9 mouse cellular contexts compared by ENCODE assay signal in the genomic region with DNA sequence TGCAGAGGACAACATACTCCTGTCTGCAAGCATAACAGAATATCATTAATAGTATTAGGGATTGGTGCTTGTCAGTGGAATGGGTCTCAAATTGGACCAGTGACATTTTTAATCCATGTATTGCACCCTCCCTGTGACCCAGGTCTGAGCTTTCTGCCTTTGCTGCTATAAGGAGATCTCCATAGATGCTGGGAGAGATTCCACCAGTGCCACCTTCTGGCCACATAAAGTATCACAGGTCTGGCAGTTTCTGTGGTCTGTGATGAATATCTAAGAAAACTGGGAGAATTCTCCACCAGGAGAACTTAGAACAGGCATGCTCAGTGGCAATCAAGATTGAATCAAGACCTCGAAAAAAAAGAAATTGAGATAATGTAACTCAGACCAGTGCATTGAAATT.
DNase-seq lines count a peak whose midpoint lies in the region; ATAC-seq and TF ChIP-seq lines count a peak whose summit lies in the region.
"Had no signal": no experiment of that assay in that cellular context is flagged by ENCODE, and none has a peak within 500 bp of the region (broad histone marks: within the 10 kb centered on the region; RNA-seq: fewer than 3 reads in every experiment).

No protein-coding gene starts in this region.

- TF ChIP-seq CTCF in G1E (IDR thresholded peaks at IDR 0.05; ENCODE audit: low read depth, low read length): peak; percentile 16; the same call in 1 of the 2 replicates
- peak; percentile 73 for TF ChIP-seq CTCF in stomach, postnatal 0 days (IDR thresholded peaks at IDR 0.05; ENCODE audit: low read depth)

- DNase-seq in heart, adult 18-20 months: peak; percentile 6 to 45
- DNase-seq in heart, embryonic 10.5 days (ENCODE audit: low spot score): no peak
- DNase-seq in G1E (ENCODE audit: low spot score): no peak
- peak; percentile 38 to 58 for DNase-seq in cerebellum, postnatal 4 days (ENCODE audit: low spot score in 2 of 2)
- DNase-seq in heart, postnatal 10 days: peak; percentile 37 to 62
- DNase-seq in layer of hippocampus, adult 11-12 months (ENCODE audit: low spot score): peak; percentile 67
- DNase-seq in lung, postnatal 36 days: peak; percentile 62
- DNase-seq in stomach, postnatal 0 days (ENCODE audit: low spot score): peak; percentile 41

- 44% methylated on average over 1 of the region's 1 CpGs for WGBS in heart, embryonic 10.5 days
- 42% methylated on average over 1 of the region's 1 CpGs for WGBS in stomach, postnatal 0 days

- H3K9me3 ChIP-seq in heart, embryonic 10.5 days: no peaks in the 10 kb centered on the region
- no peaks in the 10 kb centered on the region for H3K9me3 ChIP-seq in G1E (replicated peaks)
- no peaks in the 10 kb centered on the region for H3K9me3 ChIP-seq in stomach, postnatal 0 days (ENCODE audit: control insufficient read depth, low read length)
- H3K9me3 ChIP-seq: liver, embryonic 15.5 days had no signal

- no peaks in the 10 kb centered on the region for H3K27me3 ChIP-seq in heart, embryonic 10.5 days (ENCODE audit: insufficient read depth, poor library complexity, severe bottlenecking)
- H3K27me3 ChIP-seq in G1E (ENCODE audit: insufficient read depth, low read length): no peaks in the 10 kb centered on the region
- no peaks in the 10 kb centered on the region for H3K27me3 ChIP-seq in stomach, postnatal 0 days (ENCODE audit: control insufficient read depth, insufficient read depth, low read length)
- H3K27me3 ChIP-seq: liver, embryonic 15.5 days had no signal

- no peaks in the 10 kb centered on the region for H3K4me1 ChIP-seq in heart, embryonic 10.5 days
- no peaks in the 10 kb centered on the region for H3K4me1 ChIP-seq in G1E (ENCODE audit: insufficient read depth, low read depth, low read length)
- no peaks in the 10 kb centered on the region for H3K4me1 ChIP-seq in stomach, postnatal 0 days (replicated peaks; ENCODE audit: control insufficient read depth, insufficient read depth)
- H3K4me1 ChIP-seq: liver, embryonic 15.5 days had no signal

- no peak overlapping the region for H3K27ac ChIP-seq in heart, embryonic 10.5 days
- H3K27ac ChIP-seq in stomach, postnatal 0 days (replicated peaks): no peak overlapping the region
- H3K27ac ChIP-seq: liver, embryonic 15.5 days had no signal

- H3K4me2 ChIP-seq in stomach, postnatal 0 days (replicated peaks; ENCODE audit: low read depth): no peak overlapping the region
- H3K4me2 ChIP-seq: liver, embryonic 15.5 days had no signal

- ATAC-seq in G1E (ENCODE audit: extremely low read depth, insufficient number of reproducible peaks, low FRiP score, poor library complexity, severe bottlenecking): no peak
- ATAC-seq in stomach, postnatal 0 days (ENCODE audit: low FRiP score, low TSS enrichment): no peak

- intact Hi-C loops in heart, postnatal 10 days (cut with DNase I): loop anchor here (2.0 to 5.0 kb wide), 3 partner anchors 101 to 1259 kb away; a partner anchor contains a TSS

- H3K9ac ChIP-seq in stomach, postnatal 0 days (ENCODE audit: low read length): no peak overlapping the region
- H3K9ac ChIP-seq: liver, embryonic 15.5 days had no signal

- H3K4me3 ChIP-seq in heart, embryonic 10.5 days: no peak overlapping the region
- no peak overlapping the region for H3K4me3 ChIP-seq in G1E (ENCODE audit: low read depth, low read length)
- H3K4me3 ChIP-seq in stomach, postnatal 0 days (ENCODE audit: low read depth, low read length): no peak overlapping the region
- H3K4me3 ChIP-seq: liver, embryonic 15.5 days had no signal

- no peaks in the 10 kb centered on the region for H3K36me3 ChIP-seq in heart, embryonic 10.5 days
- no peaks in the 10 kb centered on the region for H3K36me3 ChIP-seq in G1E (replicated peaks)
- H3K36me3 ChIP-seq in stomach, postnatal 0 days (ENCODE audit: control insufficient read depth, insufficient read depth, low read length): no peaks in the 10 kb centered on the region
- H3K36me3 ChIP-seq: liver, embryonic 15.5 days had no signal

- no peak for TF ChIP-seq EP300 in stomach, postnatal 0 days (optimal IDR thresholded peaks at IDR 0.05)

Comparison
In these comparisons a context has a peak if more than half of its experiments do, and no peak if none do; other contexts are left out.
1. DNase-seq: peak in heart, adult 18-20 months (2 of 2), cerebellum, postnatal 4 days (2 of 2), heart, postnatal 10 days (2 of 2), layer of hippocampus, adult 11-12 months (single experiment), lung, postnatal 36 days (single experiment) and stomach, postnatal 0 days (single experiment); none in heart, embryonic 10.5 days (single experiment) and G1E (single experiment).